Mouse (Mus musculus) embryonic facial prominence, embryonic 13.5 days (tissue): Measurements from ENCODE around the gene Birc3. TPM values are rescaled to one million over a fixed set of nuclear protein-coding genes. Genes with fewer than 3 reads are reported as not detected.

Source experiments
- polyA plus RNA-seq: library from polyadenylated mRNA; unstranded; fragments of >200 nt; fragmentation: Nextera tagmentation; extraction: Ambion mirVana; gene quantifications from 2 replicates; pipeline ENCODE4 v1.2.1, GENCODE M21; 2015

Gene Birc3
- polyA plus RNA-seq, 1 experiment from 2014 or later = 15.6 TPM

Other genes with a start within 250 kb of the Birc3 start
- gene Mmp20, start 245.0 kb downstream of the Birc3 start, polyA plus RNA-seq = not detected in 2 replicates
- not detected in 2 replicates for gene Mmp7, start 181.1 kb downstream of the Birc3 start, polyA plus RNA-seq
- 75.1 and 78.1 TPM in 2 replicates for gene Tmem123, start 109.1 kb downstream of the Birc3 start, polyA plus RNA-seq
- gene Birc2, start 36.1 kb downstream of the Birc3 start, polyA plus RNA-seq = 41.6 and 45.5 TPM in 2 replicates
- gene Yap1, start 131.4 kb upstream of the Birc3 start, polyA plus RNA-seq = 52.6 and 54.8 TPM in 2 replicates
- gene Cfap300, start 169.6 kb upstream of the Birc3 start, polyA plus RNA-seq = 15.9 and 16.4 TPM in 2 replicates